13 mouse cellular contexts compared by ENCODE assay signal in genomic region chr7:19694336-19695212, GRCm38 (mm10). TPM values are rescaled to one million over a fixed set of nuclear protein-coding genes. Genes with fewer than 3 reads are reported as not detected.
DNase-seq lines count a peak whose midpoint lies in the region; ATAC-seq lines count a peak whose summit lies in the region.
"Had no signal": no experiment of that assay in that cellular context is flagged by ENCODE, and none has a peak within 500 bp of the region (broad histone marks: within the 10 kb centered on the region; RNA-seq: fewer than 3 reads in every experiment).

No protein-coding gene starts in this region.

- no peak overlapping the region for H3K4me3 ChIP-seq in kidney, embryonic 16.5 days (ENCODE audit: low read length)
- H3K4me3 ChIP-seq in brown adipose tissue, adult 24 weeks (ENCODE audit: insufficient read depth, low read depth, low read length) = no peak overlapping the region
- no peak overlapping the region for H3K4me3 ChIP-seq in liver, embryonic 16.5 days (ENCODE audit: low read depth, low read length)
- H3K4me3 ChIP-seq: forebrain, embryonic 10.5 days; neural tube, embryonic 15.5 days had no signal

- H3K9ac ChIP-seq in kidney, embryonic 16.5 days (replicated peaks; ENCODE audit: low read length) = 0 out of 2 replicates have a peak overlapping the region, but pooled peaks have one; percentile 25
- no peak overlapping the region; the same call in 1 of the 2 replicates for H3K9ac ChIP-seq in liver, embryonic 16.5 days (ENCODE audit: low read depth, low read length)
- H3K9ac ChIP-seq: neural tube, embryonic 15.5 days had no signal

- H3K9me3 ChIP-seq in kidney, embryonic 16.5 days (ENCODE audit: low read length) = no peaks in the 10 kb centered on the region
- H3K9me3 ChIP-seq in liver, embryonic 16.5 days (replicated peaks; ENCODE audit: control insufficient read depth, low read length) = no peaks in the 10 kb centered on the region
- H3K9me3 ChIP-seq: neural tube, embryonic 15.5 days had no signal

- peaks cover 38% of the 10 kb centered on the region for H3K4me1 ChIP-seq in kidney, embryonic 16.5 days (ENCODE audit: insufficient read depth, low read length)
- H3K4me1 ChIP-seq in brown adipose tissue, adult 24 weeks (ENCODE audit: control insufficient read depth, insufficient read depth, insufficient read length, low read length) = peaks cover 19% of the 10 kb centered on the region
- peaks cover 37% of the 10 kb centered on the region for H3K4me1 ChIP-seq in liver, embryonic 16.5 days (ENCODE audit: control insufficient read depth, low read depth, low read length)

- H3K36me3 ChIP-seq in kidney, embryonic 16.5 days (ENCODE audit: insufficient read depth, low read length) = no peaks in the 10 kb centered on the region; the same call in 1 of the 2 replicates
- peaks cover 8% of the 10 kb centered on the region; the same call in 1 of the 2 replicates for H3K36me3 ChIP-seq in liver, embryonic 16.5 days (ENCODE audit: control insufficient read depth, insufficient read depth)

- H3K27me3 ChIP-seq in kidney, embryonic 16.5 days (ENCODE audit: insufficient read depth, low read length) = no peaks in the 10 kb centered on the region
- no peaks in the 10 kb centered on the region for H3K27me3 ChIP-seq in liver, embryonic 16.5 days (ENCODE audit: control insufficient read depth, insufficient read depth, low read depth, low read length)
- H3K27me3 ChIP-seq: neural tube, embryonic 15.5 days had no signal

- DNase-seq in adrenal gland, adult 2 months = peak; percentile 58
- DNase-seq in adrenal gland, adult 8-10 months = no peak
- DNase-seq in kidney, adult 8-10 months = no peak
- DNase-seq in ovary, adult 18-20 months (ENCODE audit: low spot score) = no peak
- DNase-seq: lung, postnatal 36 days had no signal

- H3K4me2 ChIP-seq in kidney, embryonic 16.5 days (replicated peaks; ENCODE audit: low read depth, low read length) = no peak overlapping the region
- no peak overlapping the region for H3K4me2 ChIP-seq in liver, embryonic 16.5 days (ENCODE audit: low read depth, low read length)
- H3K4me2 ChIP-seq: neural tube, embryonic 15.5 days had no signal

- no peak overlapping the region for H3K27ac ChIP-seq in kidney, embryonic 16.5 days (ENCODE audit: low read length)
- H3K27ac ChIP-seq in brown adipose tissue, adult 24 weeks (replicated peaks; ENCODE audit: low read depth, low read length) = peak overlapping the region; percentile 87
- H3K27ac ChIP-seq in liver, embryonic 16.5 days (ENCODE audit: low read length) = peak overlapping the region; percentile 75

- WGBS in kidney, embryonic 16.5 days = 60% methylated on average over 10 of the region's 10 CpGs
- 44% methylated on average over 10 of the region's 10 CpGs for WGBS in liver, embryonic 16.5 days (ENCODE audit: insufficient replicate concordance)

- ATAC-seq in kidney, embryonic 16.5 days (ENCODE audit: low FRiP score, low TSS enrichment) = no peak
- no peak for ATAC-seq in liver, embryonic 16.5 days (ENCODE audit: low read depth)
- no peak for ATAC-seq in monocyte, adult 5-6 weeks (replicated peaks; ENCODE audit: insufficient number of reproducible peaks, low FRiP score, low TSS enrichment, poor library complexity, severe bottlenecking)

RNA-seq across cellular contexts. Expression of gene Apoc1, which starts 2.1 kb away (rescaled TPM):
- total RNA-seq in adrenal gland, adult 2 months (2021) = 1,000 to 10,000 TPM in 1 of 2 experiments, 100 to 1,000 TPM in 1; 204 to 1,066 TPM
- polyA plus RNA-seq in adrenal gland, adult 2 months (2012; rRNA removed) = 76.5 and 212 TPM in 2 replicates
- total RNA-seq in adrenal gland, adult 8-10 months (2022) = 100 to 1,000 TPM in 2 of 4 experiments, 10 to 100 TPM in 2; 11.6 to 554 (median 210) TPM
- polyA plus RNA-seq in kidney, embryonic 16.5 days (2015; fragmentation: Nextera tagmentation; extraction: Ambion mirVana) = 13.4 and 16.1 TPM in 2 replicates
- 1,406 and 1,867 TPM in 2 replicates for polyA plus RNA-seq in brown adipose tissue, adult 24 weeks (2012; ENCODE audit: insufficient read depth, insufficient read length, missing spikeins)
- 919 and 984 TPM in 2 replicates for polyA plus RNA-seq in liver, embryonic 16.5 days (2015; fragmentation: Nextera tagmentation; extraction: Ambion mirVana)
- total RNA-seq in monocyte, adult 5-6 weeks (2017) = 10.9 to 16.5 TPM (median 12.4 TPM) in 3 replicates

RNA-seq across cellular contexts. Expression of gene Apoe, which starts 4.4 kb away (rescaled TPM):
- total RNA-seq in adrenal gland, adult 2 months (2021) = 1,000 to 10,000 TPM; 1,105 to 1,118 TPM
- 1,670 and 1,938 TPM in 2 replicates for polyA plus RNA-seq in adrenal gland, adult 2 months (2012; rRNA removed)
- 1,000 to 10,000 TPM in 3 of 4 experiments, 100 to 1,000 TPM in 1; 996 to 1,300 (median 1,120) TPM for total RNA-seq in adrenal gland, adult 8-10 months (2022)
- 291 and 312 TPM in 2 replicates for polyA plus RNA-seq in kidney, embryonic 16.5 days (2015; fragmentation: Nextera tagmentation; extraction: Ambion mirVana)
- polyA plus RNA-seq in brown adipose tissue, adult 24 weeks (2012; ENCODE audit: insufficient read depth, insufficient read length, missing spikeins) = 777 and 1,675 TPM in 2 replicates
- 3,720 and 4,229 TPM in 2 replicates for polyA plus RNA-seq in liver, embryonic 16.5 days (2015; fragmentation: Nextera tagmentation; extraction: Ambion mirVana)
- 4,026 to 6,646 TPM (median 6,582 TPM) in 3 replicates for total RNA-seq in monocyte, adult 5-6 weeks (2017)

RNA-seq across cellular contexts. Expression of gene Apoc4, which starts 13.3 kb away (rescaled TPM):
- 100 to 1,000 TPM in 1 of 2 experiments, 10 to 100 TPM in 1; 40.7 to 204 TPM for total RNA-seq in adrenal gland, adult 2 months (2021)
- polyA plus RNA-seq in adrenal gland, adult 2 months (2012; rRNA removed) = 95.0 and 181 TPM in 2 replicates
- 100 to 1,000 TPM in 2 of 4 experiments, 10 to 100 TPM in 2; 48.6 to 249 (median 89.6) TPM for total RNA-seq in adrenal gland, adult 8-10 months (2022)
- polyA plus RNA-seq in kidney, embryonic 16.5 days (2015; fragmentation: Nextera tagmentation; extraction: Ambion mirVana) = 1.6 and 2.2 TPM in 2 replicates
- polyA plus RNA-seq in brown adipose tissue, adult 24 weeks (2012; ENCODE audit: insufficient read depth, insufficient read length, missing spikeins) = not detected in 2 replicates
- 405 and 488 TPM in 2 replicates for polyA plus RNA-seq in liver, embryonic 16.5 days (2015; fragmentation: Nextera tagmentation; extraction: Ambion mirVana)
- total RNA-seq in monocyte, adult 5-6 weeks (2017) = 0.48 TPM in 1 of 3 replicates, not detected in the others
- total RNA-seq: granulocyte monocyte progenitor cell, adult 5-6 weeks had no signal
- polyA plus RNA-seq: cerebellum, adult 2 months; forebrain, embryonic 10.5 days had no signal

RNA-seq across cellular contexts. Expression of gene Gm44805, which starts 13.4 kb away (rescaled TPM):
- 1 to 10 TPM; 1.5 to 1.9 TPM for total RNA-seq in adrenal gland, adult 2 months (2021)
- polyA plus RNA-seq in adrenal gland, adult 2 months (2012; rRNA removed) = 2.3 and 4.1 TPM in 2 replicates
- 1 to 10 TPM in 2 of 4 experiments, under 1 TPM in 1, not detected in 1; 0.54 to 3.0 (median 1.9) TPM for total RNA-seq in adrenal gland, adult 8-10 months (2022)
- 1.1 TPM in 1 of 2 replicates, not detected in the other for polyA plus RNA-seq in kidney, embryonic 16.5 days (2015; fragmentation: Nextera tagmentation; extraction: Ambion mirVana)
- polyA plus RNA-seq in brown adipose tissue, adult 24 weeks (2012; ENCODE audit: insufficient read depth, insufficient read length, missing spikeins) = not detected in 2 replicates
- 20.6 and 35.3 TPM in 2 replicates for polyA plus RNA-seq in liver, embryonic 16.5 days (2015; fragmentation: Nextera tagmentation; extraction: Ambion mirVana)
- not detected in 3 replicates for total RNA-seq in monocyte, adult 5-6 weeks (2017)
- total RNA-seq: granulocyte monocyte progenitor cell, adult 5-6 weeks had no signal
- polyA plus RNA-seq: cerebellum, adult 2 months; forebrain, embryonic 10.5 days; neural tube, embryonic 15.5 days had no signal

RNA-seq across cellular contexts. Expression of gene Apoc2, which starts 16.8 kb away (rescaled TPM):
- 1 to 10 TPM in 1 of 2 experiments, not detected in 1; 3.1 TPM for total RNA-seq in adrenal gland, adult 2 months (2021)
- polyA plus RNA-seq in adrenal gland, adult 2 months (2012; rRNA removed) = 0.28 TPM in 1 of 2 replicates, not detected in the other
- 1 to 10 TPM in 3 of 4 experiments, not detected in 1; 1.0 to 2.6 (median 1.4) TPM for total RNA-seq in adrenal gland, adult 8-10 months (2022)
- polyA plus RNA-seq in kidney, embryonic 16.5 days (2015; fragmentation: Nextera tagmentation; extraction: Ambion mirVana) = 2.8 and 4.7 TPM in 2 replicates
- 1.7 TPM in 1 of 2 replicates, not detected in the other for polyA plus RNA-seq in brown adipose tissue, adult 24 weeks (2012; ENCODE audit: insufficient read depth, insufficient read length, missing spikeins)
- 1,344 and 1,420 TPM in 2 replicates for polyA plus RNA-seq in liver, embryonic 16.5 days (2015; fragmentation: Nextera tagmentation; extraction: Ambion mirVana)
- total RNA-seq in monocyte, adult 5-6 weeks (2017) = 221 to 583 TPM (median 515 TPM) in 3 replicates
- polyA plus RNA-seq: cerebellum, adult 2 months; forebrain, embryonic 10.5 days had no signal

Comparison
In these comparisons a context has a peak if more than half of its experiments do, and no peak if none do; other contexts are left out.
1. RNA of gene Apoc4, which starts 13.3 kb away (polyA plus RNA-seq): 405 to 488 TPM in liver, embryonic 16.5 days and 95.0 to 181 TPM in adrenal gland, adult 2 months; 1.6 to 2.2 TPM in kidney, embryonic 16.5 days and not detected in brown adipose tissue, adult 24 weeks; every median in the first group is over 10 times any median in the second.